Mouse (Mus musculus): ENCODE measurements around the gene D630003M21Rik.

- no peak for TF ChIP-seq POLR2A (IDR thresholded peaks at IDR 0.05; ENCODE audit: insufficient read depth, low read depth, low read length)
- TF ChIP-seq CTCF (IDR thresholded peaks at IDR 0.05; ENCODE audit: insufficient read depth, low read depth, low read length), result no peak
These were observed 44.6 kb upstream of the D630003M21Rik start for GRCm38 (mm10) chr2:158273646-158274045.

Measured in olfactory bulb, adult 2 months (tissue).